Comparison of ENCODE assay signal across 8 mouse cellular contexts in genomic region chr7:16876006-16876405, GRCm38 (mm10). TPM values are rescaled to one million over a fixed set of nuclear protein-coding genes. Genes with fewer than 3 reads are reported as not detected.
DNase-seq lines count a peak whose midpoint lies in the region; ATAC-seq lines count a peak whose summit lies in the region.

No protein-coding gene starts in this region.

- peak overlapping the region; percentile 98 for H3K4me2 ChIP-seq in liver, embryonic 11.5 days
- H3K4me2 ChIP-seq in forebrain, embryonic 12.5 days, result peak overlapping the region; percentile 92
- peak overlapping the region; percentile 71 for H3K4me2 ChIP-seq in limb, embryonic 11.5 days (ENCODE audit: low read depth, severe bottlenecking)
- H3K4me2 ChIP-seq in neural tube, embryonic 15.5 days, result peak overlapping the region; percentile 76

- WGBS in liver, embryonic 11.5 days, result 14% methylated on average over 11 of the region's 11 CpGs
- 8% methylated on average over 11 of the region's 11 CpGs for WGBS in forebrain, embryonic 12.5 days
- 2% methylated on average over 11 of the region's 11 CpGs for WGBS in limb, embryonic 11.5 days
- WGBS in neural tube, embryonic 15.5 days, result 8% methylated on average over 11 of the region's 11 CpGs

- H3K36me3 ChIP-seq in liver, embryonic 11.5 days (ENCODE audit: control insufficient read depth, insufficient read depth, low read length), result 0 out of 2 replicates have a peak, but pooled peaks cover 3% of the 10 kb centered on the region
- H3K36me3 ChIP-seq in forebrain, embryonic 12.5 days (replicated peaks), result peaks cover 6% of the 10 kb centered on the region; the same call in 1 of the 2 replicates
- peaks cover 4% of the 10 kb centered on the region; the same call in 1 of the 2 replicates for H3K36me3 ChIP-seq in limb, embryonic 11.5 days (ENCODE audit: control insufficient read depth, insufficient read depth, low read length)
- H3K36me3 ChIP-seq in neural tube, embryonic 15.5 days, result peaks cover 8% of the 10 kb centered on the region; the same call in 1 of the 2 replicates

- H3K4me3 ChIP-seq in liver, embryonic 11.5 days (ENCODE audit: low read depth, low read length), result peak overlapping the region; percentile 69
- peak overlapping the region; percentile 78 for H3K4me3 ChIP-seq in forebrain, embryonic 12.5 days (replicated peaks)
- H3K4me3 ChIP-seq in limb, embryonic 11.5 days (ENCODE audit: low read depth, low read length), result peak overlapping the region; percentile 95
- peak overlapping the region; percentile 81 for H3K4me3 ChIP-seq in neural tube, embryonic 15.5 days (replicated peaks)

- no peak for DNase-seq in liver, embryonic 11.5 days (ENCODE audit: low spot score)
- DNase-seq in liver, result no peak
- peak; percentile 49 for DNase-seq in limb, embryonic 11.5 days (ENCODE audit: low spot score)
- no peak for DNase-seq in adrenal gland, postnatal 25 days
- no peak for DNase-seq in adrenal gland, postnatal 14 days

- no peak for ATAC-seq in liver, embryonic 11.5 days (replicated peaks; ENCODE audit: low FRiP score)
- no peak for ATAC-seq in forebrain, embryonic 12.5 days (ENCODE audit: low FRiP score)
- no peak for ATAC-seq in limb, embryonic 11.5 days (ENCODE audit: insufficient number of reproducible peaks, low FRiP score, low TSS enrichment, low read depth)
- ATAC-seq in neural tube, embryonic 15.5 days (ENCODE audit: low FRiP score), result no peak
- ATAC-seq in activated CD4-positive, CD25-positive, alpha-beta regulatory T cell, adult 4 months, result no peak

- H3K9me3 ChIP-seq in liver, embryonic 11.5 days (ENCODE audit: control insufficient read depth, low read length), result no peaks in the 10 kb centered on the region
- no peaks in the 10 kb centered on the region for H3K9me3 ChIP-seq in forebrain, embryonic 12.5 days
- no peaks in the 10 kb centered on the region for H3K9me3 ChIP-seq in limb, embryonic 11.5 days (ENCODE audit: control insufficient read depth, low read length)
- no peaks in the 10 kb centered on the region for H3K9me3 ChIP-seq in neural tube, embryonic 15.5 days (replicated peaks)

- H3K27me3 ChIP-seq in liver, embryonic 11.5 days (replicated peaks; ENCODE audit: control insufficient read depth, insufficient read depth, low read length), result peaks cover 12% of the 10 kb centered on the region
- no peaks in the 10 kb centered on the region for H3K27me3 ChIP-seq in forebrain, embryonic 12.5 days
- H3K27me3 ChIP-seq in limb, embryonic 11.5 days (ENCODE audit: control insufficient read depth, insufficient read depth, low read length), result no peaks in the 10 kb centered on the region
- no peaks in the 10 kb centered on the region for H3K27me3 ChIP-seq in neural tube, embryonic 15.5 days (replicated peaks)

- H3K4me1 ChIP-seq in liver, embryonic 11.5 days (replicated peaks; ENCODE audit: control insufficient read depth, insufficient read depth, low read length), result peaks cover 26% of the 10 kb centered on the region
- peaks cover 39% of the 10 kb centered on the region for H3K4me1 ChIP-seq in forebrain, embryonic 12.5 days
- H3K4me1 ChIP-seq in limb, embryonic 11.5 days (ENCODE audit: control insufficient read depth, insufficient read depth, low read length), result peaks cover 22% of the 10 kb centered on the region
- H3K4me1 ChIP-seq in neural tube, embryonic 15.5 days, result peaks cover 46% of the 10 kb centered on the region

- peak overlapping the region; percentile 71; the same call in 1 of the 2 replicates for H3K9ac ChIP-seq in liver, embryonic 11.5 days (ENCODE audit: low read depth, low read length)
- H3K9ac ChIP-seq in forebrain, embryonic 12.5 days, result peak overlapping the region; percentile 86
- H3K9ac ChIP-seq in limb, embryonic 11.5 days (ENCODE audit: low read length), result peak overlapping the region; percentile 70
- H3K9ac ChIP-seq in neural tube, embryonic 15.5 days (replicated peaks), result peak overlapping the region; percentile 88

- peak overlapping the region; percentile 48 for H3K27ac ChIP-seq in liver, embryonic 11.5 days (ENCODE audit: low read depth, low read length)
- H3K27ac ChIP-seq in forebrain, embryonic 12.5 days, result peak overlapping the region; percentile 81
- peak overlapping the region; percentile 89 for H3K27ac ChIP-seq in limb, embryonic 11.5 days (replicated peaks; ENCODE audit: low read depth, low read length)
- H3K27ac ChIP-seq in neural tube, embryonic 15.5 days (replicated peaks), result peak overlapping the region; percentile 87

RNA-seq across cellular contexts. Expression of gene Dact3, which starts 0.9 kb away (rescaled TPM):
- polyA plus RNA-seq in liver, embryonic 11.5 days (2014; fragmentation: Nextera tagmentation; extraction: Ambion mirVana), result 2.5 and 2.6 TPM in 2 replicates
- 2.6 and 3.2 TPM in 2 replicates for polyA plus RNA-seq in forebrain, embryonic 12.5 days (2016; fragmentation: Nextera tagmentation; extraction: Ambion mirVana)
- 14.6 and 15.7 TPM in 2 replicates for polyA plus RNA-seq in limb, embryonic 11.5 days (2014; fragmentation: Nextera tagmentation; extraction: Ambion mirVana)
- 3.7 and 4.8 TPM in 2 replicates for polyA plus RNA-seq in neural tube, embryonic 15.5 days (2015; fragmentation: Nextera tagmentation; extraction: Ambion mirVana)
- total RNA-seq in adrenal gland, postnatal 25 days (2021), result 1.8 and 2.8 TPM in 2 replicates
- polyA plus RNA-seq in activated CD4-positive, CD25-positive, alpha-beta regulatory T cell, adult 4 months (2017; shearing (Covaris generic)), result not detected
- total RNA-seq in adrenal gland, postnatal 14 days (2021), result 2.6 and 4.1 TPM in 2 replicates

RNA-seq across cellular contexts. Expression of gene Gng8, which starts 15.6 kb away (rescaled TPM):
- polyA plus RNA-seq in liver, embryonic 11.5 days (2014; fragmentation: Nextera tagmentation; extraction: Ambion mirVana), result 1.8 and 3.3 TPM in 2 replicates
- polyA plus RNA-seq in forebrain, embryonic 12.5 days (2016; fragmentation: Nextera tagmentation; extraction: Ambion mirVana), result 14.7 and 16.4 TPM in 2 replicates
- polyA plus RNA-seq in limb, embryonic 11.5 days (2014; fragmentation: Nextera tagmentation; extraction: Ambion mirVana), result 13.9 and 15.9 TPM in 2 replicates
- polyA plus RNA-seq in neural tube, embryonic 15.5 days (2015; fragmentation: Nextera tagmentation; extraction: Ambion mirVana), result 4.0 and 4.1 TPM in 2 replicates
- total RNA-seq in adrenal gland, postnatal 25 days (2021), result 0.70 TPM in 1 of 2 replicates, not detected in the other
- polyA plus RNA-seq in activated CD4-positive, CD25-positive, alpha-beta regulatory T cell, adult 4 months (2017; shearing (Covaris generic)), result not detected
- total RNA-seq in adrenal gland, postnatal 14 days (2021), result 0.59 and 0.60 TPM in 2 replicates

RNA-seq across cellular contexts. Expression of gene Ptgir, which starts 30.3 kb away (rescaled TPM):
- polyA plus RNA-seq in liver, embryonic 11.5 days (2014; fragmentation: Nextera tagmentation; extraction: Ambion mirVana), result 1.2 and 1.3 TPM in 2 replicates
- polyA plus RNA-seq in forebrain, embryonic 12.5 days (2016; fragmentation: Nextera tagmentation; extraction: Ambion mirVana), result 0.24 and 0.51 TPM in 2 replicates
- 0.24 and 0.44 TPM in 2 replicates for polyA plus RNA-seq in limb, embryonic 11.5 days (2014; fragmentation: Nextera tagmentation; extraction: Ambion mirVana)
- 1.1 and 1.3 TPM in 2 replicates for polyA plus RNA-seq in neural tube, embryonic 15.5 days (2015; fragmentation: Nextera tagmentation; extraction: Ambion mirVana)
- total RNA-seq in adrenal gland, postnatal 25 days (2021), result 1.5 and 1.6 TPM in 2 replicates
- 10 to 100 TPM; 11.8 to 13.2 TPM for polyA plus RNA-seq in activated CD4-positive, CD25-positive, alpha-beta regulatory T cell, adult 4 months (2017; shearing (Covaris generic))
- total RNA-seq in adrenal gland, postnatal 14 days (2021), result 1.2 and 2.6 TPM in 2 replicates

RNA-seq across cellular contexts. Expression of gene Prkd2, which starts 33.3 kb away (rescaled TPM):
- polyA plus RNA-seq in liver, embryonic 11.5 days (2014; fragmentation: Nextera tagmentation; extraction: Ambion mirVana), result 7.6 and 8.4 TPM in 2 replicates
- polyA plus RNA-seq in forebrain, embryonic 12.5 days (2016; fragmentation: Nextera tagmentation; extraction: Ambion mirVana), result 10.0 and 10.9 TPM in 2 replicates
- polyA plus RNA-seq in limb, embryonic 11.5 days (2014; fragmentation: Nextera tagmentation; extraction: Ambion mirVana), result 16.6 and 16.8 TPM in 2 replicates
- 5.0 and 8.4 TPM in 2 replicates for polyA plus RNA-seq in neural tube, embryonic 15.5 days (2015; fragmentation: Nextera tagmentation; extraction: Ambion mirVana)
- total RNA-seq in adrenal gland, postnatal 25 days (2021), result 17.5 and 23.9 TPM in 2 replicates
- 10 to 100 TPM; 45.7 to 47.6 TPM for polyA plus RNA-seq in activated CD4-positive, CD25-positive, alpha-beta regulatory T cell, adult 4 months (2017; shearing (Covaris generic))
- 25.0 and 35.4 TPM in 2 replicates for total RNA-seq in adrenal gland, postnatal 14 days (2021)

RNA-seq across cellular contexts. Expression of gene Calm3, which starts 47.9 kb away (rescaled TPM):
- 147 and 169 TPM in 2 replicates for polyA plus RNA-seq in liver, embryonic 11.5 days (2014; fragmentation: Nextera tagmentation; extraction: Ambion mirVana)
- polyA plus RNA-seq in forebrain, embryonic 12.5 days (2016; fragmentation: Nextera tagmentation; extraction: Ambion mirVana), result 227 and 234 TPM in 2 replicates
- 176 and 201 TPM in 2 replicates for polyA plus RNA-seq in limb, embryonic 11.5 days (2014; fragmentation: Nextera tagmentation; extraction: Ambion mirVana)
- polyA plus RNA-seq in neural tube, embryonic 15.5 days (2015; fragmentation: Nextera tagmentation; extraction: Ambion mirVana), result 336 and 404 TPM in 2 replicates
- total RNA-seq in adrenal gland, postnatal 25 days (2021), result 242 and 255 TPM in 2 replicates
- 100 to 1,000 TPM; 106 to 159 TPM for polyA plus RNA-seq in activated CD4-positive, CD25-positive, alpha-beta regulatory T cell, adult 4 months (2017; shearing (Covaris generic))
- 222 and 231 TPM in 2 replicates for total RNA-seq in adrenal gland, postnatal 14 days (2021)
